Mouse (Mus musculus): ENCODE measurements around the gene Akt2.

The Akt2 gene

GRCm38 (mm10) chr7:27658712-27659663, 67.6 kb downstream of the Akt2 start:
- no peak for DNase-seq (ENCODE audit: low spot score)

- DNase-seq (ENCODE audit: low spot score): no peak
Observed at GRCm38 (mm10) chr7:27662038-27662437, 70.7 kb downstream of the Akt2 start.

- DNase-seq (ENCODE audit: low spot score): no peak
Observed at GRCm38 (mm10) chr7:27673064-27673574, 81.8 kb downstream of the Akt2 start.

- no peak for DNase-seq (ENCODE audit: low spot score)
Observed at GRCm38 (mm10) chr7:27673575-27674131, 82.3 kb downstream of the Akt2 start.

- DNase-seq (ENCODE audit: low spot score): no peak
Observed at GRCm38 (mm10) chr7:27674195-27674521, 82.8 kb downstream of the Akt2 start.

DNA sequence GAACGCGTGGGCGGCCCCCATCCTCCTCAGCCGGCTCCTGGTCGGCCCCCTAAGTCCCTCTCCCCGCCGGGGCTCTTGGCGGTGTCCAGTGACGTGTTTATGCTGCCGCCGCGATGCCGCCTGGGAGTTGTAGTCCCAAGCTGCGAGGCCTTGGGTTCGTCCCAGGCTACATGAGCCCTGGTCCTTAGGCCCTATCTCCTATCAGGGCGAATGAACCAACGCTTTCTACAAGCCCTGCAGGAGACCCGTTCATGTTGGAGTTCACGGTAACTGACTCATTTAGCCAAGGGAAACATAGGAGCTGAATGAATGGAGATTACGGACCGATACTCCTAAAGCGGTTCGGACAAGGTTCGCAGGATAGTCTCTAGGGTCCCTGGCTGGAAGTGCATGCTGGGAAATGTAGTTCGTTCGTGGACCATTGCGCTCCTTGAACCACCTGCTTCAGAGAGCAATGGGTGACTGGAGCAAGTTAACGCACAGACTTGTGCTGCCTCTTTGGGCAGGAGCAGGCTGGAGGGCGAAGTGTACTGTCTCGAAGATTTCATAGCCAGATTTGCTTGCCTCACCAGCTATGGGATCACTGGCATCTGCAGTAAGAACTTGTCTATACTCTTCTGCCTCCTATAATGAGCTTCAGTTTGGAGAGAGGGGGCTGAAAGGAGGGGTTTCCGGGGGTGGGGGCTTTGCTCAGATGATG, 83.3 kb downstream of the Akt2 start, which contains the start of gene Map3k10:
Gene Map3k10 (minus strand): TSS at position 77 of the 700 bp plus-strand sequence.
- DNase-seq (ENCODE audit: low spot score): peak; percentile 78

DNA sequence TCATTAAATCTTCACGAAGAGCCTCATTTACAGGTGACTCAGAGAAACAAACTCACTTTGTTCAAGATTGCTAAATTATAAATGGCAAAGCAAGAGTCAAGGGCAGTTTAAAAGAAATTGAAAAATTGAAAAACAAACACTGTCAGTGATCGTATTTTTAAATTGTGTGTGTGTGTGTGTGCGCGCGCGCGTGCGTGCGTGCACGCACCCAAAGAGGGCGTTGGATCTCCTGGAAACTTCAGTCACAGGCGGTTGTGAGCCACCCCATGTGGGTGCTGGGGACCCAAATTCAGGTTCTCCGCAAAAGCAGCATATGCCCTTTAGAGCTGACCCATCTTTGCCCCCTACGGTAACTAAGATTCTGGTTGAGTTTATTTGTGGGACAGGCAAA, 83.9 kb downstream of the Akt2 start:
- no peak for DNase-seq (ENCODE audit: low spot score)

DNA sequence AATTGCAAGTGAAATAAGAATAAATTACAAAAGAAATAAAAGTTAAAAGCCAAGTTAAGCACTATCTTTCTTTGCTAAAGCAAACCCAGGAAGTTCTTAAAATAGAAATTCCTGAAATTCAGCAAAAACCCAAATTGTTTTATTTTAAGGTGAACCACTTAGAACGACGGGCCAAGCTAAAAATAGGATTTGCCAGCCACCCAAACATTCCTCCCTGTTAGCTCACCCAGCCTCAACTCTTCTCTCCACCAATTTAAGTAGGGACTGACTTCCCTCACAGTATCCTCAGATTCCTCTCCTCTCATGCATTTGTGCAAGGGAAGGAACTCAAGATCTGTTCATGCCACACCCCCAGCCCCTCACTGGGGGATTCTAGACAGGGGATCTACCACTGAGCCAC, 91.9 kb downstream of the Akt2 start:
- DNase-seq (ENCODE audit: low spot score): no peak

DNA sequence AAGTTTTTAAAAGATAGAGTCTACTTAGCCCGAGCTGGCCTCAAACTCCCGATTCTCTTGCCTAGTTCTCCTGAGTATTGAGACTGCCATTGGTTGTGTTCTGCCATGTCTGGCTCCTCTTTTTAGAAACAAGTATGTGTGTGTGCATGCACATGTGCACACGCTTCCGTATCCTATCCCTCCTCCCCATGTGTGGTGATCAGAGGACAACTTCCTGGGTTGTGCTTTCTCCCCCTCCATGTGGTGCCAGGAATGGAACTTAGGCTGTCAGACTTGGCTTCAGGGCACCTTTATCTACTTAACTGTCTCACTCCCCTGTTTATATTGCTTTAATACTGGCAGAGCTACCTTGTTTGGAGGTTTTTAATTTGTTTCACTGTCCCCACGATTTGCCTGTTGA, 93.9 kb downstream of the Akt2 start:
- DNase-seq (ENCODE audit: low spot score): no peak

- no peak for DNase-seq (ENCODE audit: low spot score)
Observed at GRCm38 (mm10) chr7:27685681-27686080, 94.3 kb downstream of the Akt2 start.

DNA sequence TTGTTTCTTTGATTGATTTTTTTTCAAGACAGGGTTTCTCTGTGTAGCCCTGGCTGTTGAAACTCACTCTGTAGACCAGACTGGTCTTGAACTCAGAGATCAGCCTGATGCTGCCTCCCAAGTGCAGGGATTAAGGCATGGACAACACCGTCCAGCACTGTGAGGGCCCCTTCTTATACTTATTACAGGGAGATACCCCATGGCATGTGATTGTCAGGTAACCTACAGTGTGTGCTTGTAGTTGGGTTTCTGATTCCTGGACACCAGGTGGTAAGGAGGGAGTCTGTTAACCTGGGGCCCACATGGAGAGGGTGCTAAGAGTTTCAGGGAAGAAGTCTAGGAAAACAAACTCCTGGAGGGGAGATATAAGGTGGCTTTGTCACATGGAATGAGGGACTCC, 95.7 kb downstream of the Akt2 start:
- no peak for DNase-seq (ENCODE audit: low spot score)

DNA sequence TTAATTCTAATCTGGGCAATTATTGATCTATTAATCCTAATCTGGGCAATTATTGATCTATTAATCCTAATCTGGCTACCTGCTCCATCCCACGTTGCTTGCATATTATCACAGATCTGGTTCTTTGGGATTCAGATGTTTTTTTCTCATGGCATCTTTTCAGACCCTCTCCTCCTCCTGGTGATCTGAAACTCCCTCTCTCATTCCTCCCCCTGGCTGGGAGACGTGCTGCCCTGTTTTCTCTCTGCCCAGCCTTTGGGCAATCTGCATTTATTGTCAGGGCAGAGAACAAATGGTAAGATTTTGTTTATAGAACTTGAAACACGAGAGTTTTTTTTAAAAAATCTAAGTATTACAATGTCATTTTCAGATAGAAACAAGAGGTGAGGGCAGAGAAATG, 96.5 kb downstream of the Akt2 start:
- no peak for DNase-seq (ENCODE audit: low spot score)

- DNase-seq (ENCODE audit: low spot score): no peak
Observed at GRCm38 (mm10) chr7:27688246-27688788, 97.0 kb downstream of the Akt2 start.

DNA sequence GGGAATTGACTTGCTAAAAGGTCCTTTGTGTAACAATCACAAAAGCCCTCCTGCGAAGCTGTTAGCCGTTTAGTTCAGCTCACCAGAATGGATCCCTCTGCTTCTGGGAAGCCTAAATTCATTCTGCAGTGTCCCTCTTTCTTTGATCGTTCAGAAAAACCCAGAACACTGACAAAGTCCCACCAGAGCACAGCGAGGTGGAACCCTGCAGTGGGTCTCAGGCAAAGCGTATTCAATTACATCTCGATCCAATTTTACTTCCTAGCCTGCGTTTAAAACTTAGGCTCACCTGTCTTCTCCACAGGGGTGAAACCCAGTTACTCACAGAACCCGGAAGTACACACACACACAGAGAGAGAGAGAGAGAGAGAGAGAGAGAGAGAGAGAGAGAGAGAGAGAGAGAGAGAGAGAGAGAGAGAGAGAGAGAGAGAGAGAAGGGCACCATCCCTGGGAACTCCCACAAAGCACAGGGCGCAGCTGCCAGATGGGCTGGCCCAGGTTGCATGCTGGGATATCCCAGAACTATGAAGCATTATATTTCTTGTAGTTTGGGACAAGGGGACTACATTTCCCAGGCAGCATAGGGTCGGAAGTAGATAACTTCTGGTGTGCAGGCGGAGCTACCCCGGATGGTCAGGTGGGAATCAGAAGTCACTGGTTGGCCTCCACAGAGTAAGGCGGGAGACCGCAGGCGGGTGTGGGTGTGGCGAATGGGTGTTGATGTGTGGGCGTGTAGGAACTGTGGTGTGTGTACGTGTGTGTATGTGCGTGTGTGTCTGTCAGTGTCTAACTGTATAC, 97.7 kb downstream of the Akt2 start, which contains the start of gene Zfp607b:
Gene Zfp607b (plus strand): TSS at position 526 of the 798 bp plus-strand sequence.
- DNase-seq (ENCODE audit: low spot score): peak; percentile 46

Measured in urinary bladder, postnatal 10 days (tissue).